Mouse (Mus musculus): ENCODE measurements around the gene Grap. TPM values are rescaled to one million over a fixed set of nuclear protein-coding genes. Genes with fewer than 3 reads are reported as not detected.
"Not testable (repeated sequence)": the region's sequence is repeated elsewhere in the genome, so short reads cannot be mapped to it uniquely, and the experiment has no call there.

Grap gene
- polyA plus RNA-seq, 1 experiment: 85.6 TPM

GRCm38 (mm10) chr11:61620254-61620670 is 32.8 kb upstream of the Grap start:
- Histone ChIP-seq H3K4me1 (ENCODE audit: control insufficient read depth, insufficient read depth, insufficient read length) (no peaks in the 10 kb centered on the region), H3K27ac (ENCODE audit: insufficient read depth, low read length) (no peak overlapping the region; the same call in 1 of the 2 replicates), H3K27me3 (ENCODE audit: control insufficient read depth, insufficient read depth, low read length) (peaks cover 8% of the 10 kb centered on the region), H3K36me3 (ENCODE audit: control insufficient read depth, insufficient read depth, low read length) (no peaks in the 10 kb centered on the region), H3K4me3 (ENCODE audit: extremely low read depth, insufficient read depth, insufficient read length) (peak overlapping the region; percentile 2; the same call in 1 of the 2 replicates)
- DNase-seq (ENCODE audit: low read depth in 1 of 2, low spot score in 2 of 2): peak; percentile 30 to 64
- TF ChIP-seq CTCF (IDR thresholded peaks at IDR 0.05; ENCODE audit: extremely low read depth, insufficient read depth, insufficient read length, insufficient replicate concordance): peak; percentile 55; the same call in 1 of the 2 replicates
- TF ChIP-seq POLR2A (IDR thresholded peaks at IDR 0.05; ENCODE audit: low read depth, low read length): no peak
- 3% methylated on average over 17 of the region's 17 CpGs for WGBS

GRCm38 (mm10) chr11:61620762-61621161 is 32.3 kb upstream of the Grap start:
- Histone ChIP-seq H3K27me3 (ENCODE audit: control insufficient read depth, insufficient read depth, low read length) (peaks cover 8% of the 10 kb centered on the region), H3K4me3 (ENCODE audit: extremely low read depth, insufficient read depth, insufficient read length) (no peak overlapping the region), H3K36me3 (ENCODE audit: control insufficient read depth, insufficient read depth, low read length) (no peaks in the 10 kb centered on the region), H3K4me1 (ENCODE audit: control insufficient read depth, insufficient read depth, insufficient read length) (no peaks in the 10 kb centered on the region), H3K27ac (ENCODE audit: insufficient read depth, low read length) (no peak overlapping the region)
- TF ChIP-seq POLR2A (IDR thresholded peaks at IDR 0.05; ENCODE audit: low read depth, low read length): no peak
- TF ChIP-seq CTCF (IDR thresholded peaks at IDR 0.05; ENCODE audit: extremely low read depth, insufficient read depth, insufficient read length, insufficient replicate concordance): no peak
- WGBS: 57% methylated on average over 8 of the region's 8 CpGs
- no peak for DNase-seq (ENCODE audit: low read depth in 1 of 2, low spot score in 2 of 2)

- 84% methylated on average over 7 of the region's 7 CpGs for WGBS
- Histone ChIP-seq H3K27ac (ENCODE audit: insufficient read depth, low read length) (no peak overlapping the region), H3K4me1 (ENCODE audit: control insufficient read depth, insufficient read depth, insufficient read length) (no peaks in the 10 kb centered on the region), H3K27me3 (ENCODE audit: control insufficient read depth, insufficient read depth, low read length) (peaks cover 3% of the 10 kb centered on the region; the same call in 1 of the 2 replicates), H3K4me3 (ENCODE audit: extremely low read depth, insufficient read depth, insufficient read length) (no peak overlapping the region), H3K36me3 (ENCODE audit: control insufficient read depth, insufficient read depth, low read length) (no peaks in the 10 kb centered on the region)
- TF ChIP-seq POLR2A (IDR thresholded peaks at IDR 0.05; ENCODE audit: low read depth, low read length): no peak
- TF ChIP-seq CTCF (IDR thresholded peaks at IDR 0.05; ENCODE audit: extremely low read depth, insufficient read depth, insufficient read length, insufficient replicate concordance): no peak
- DNase-seq (ENCODE audit: low read depth in 1 of 2, low spot score in 2 of 2): no peak
These were observed 27.9 kb upstream of the Grap start for GRCm38 (mm10) chr11:61625136-61625535.

- WGBS: 89% methylated on average over 1 of the region's 1 CpGs
- TF ChIP-seq POLR2A (IDR thresholded peaks at IDR 0.05; ENCODE audit: low read depth, low read length): no peak
- no peak for DNase-seq (ENCODE audit: low read depth in 1 of 2, low spot score in 2 of 2)
- Histone ChIP-seq H3K27ac (ENCODE audit: insufficient read depth, low read length) (no peak overlapping the region), H3K4me3 (ENCODE audit: extremely low read depth, insufficient read depth, insufficient read length) (no peak overlapping the region), H3K4me1 (ENCODE audit: control insufficient read depth, insufficient read depth, insufficient read length) (no peaks in the 10 kb centered on the region), H3K27me3 (ENCODE audit: control insufficient read depth, insufficient read depth, low read length) (peaks cover 2% of the 10 kb centered on the region; the same call in 1 of the 2 replicates), H3K36me3 (ENCODE audit: control insufficient read depth, insufficient read depth, low read length) (no peaks in the 10 kb centered on the region)
These were observed 26.6 kb upstream of the Grap start for GRCm38 (mm10) chr11:61626509-61626908.

- TF ChIP-seq CTCF (IDR thresholded peaks at IDR 0.05; ENCODE audit: extremely low read depth, insufficient read depth, insufficient read length, insufficient replicate concordance) (peak; percentile 54; the same call in 1 of the 2 replicates), POLR2A (IDR thresholded peaks at IDR 0.05; ENCODE audit: low read depth, low read length) (no peak)
- WGBS: 78% methylated on average over 3 of the region's 3 CpGs
- Histone ChIP-seq H3K4me3 (ENCODE audit: extremely low read depth, insufficient read depth, insufficient read length) (no peak overlapping the region), H3K4me1 (ENCODE audit: control insufficient read depth, insufficient read depth, insufficient read length) (no peaks in the 10 kb centered on the region), H3K36me3 (ENCODE audit: control insufficient read depth, insufficient read depth, low read length) (no peaks in the 10 kb centered on the region), H3K27ac (ENCODE audit: insufficient read depth, low read length) (no peak overlapping the region), H3K27me3 (ENCODE audit: control insufficient read depth, insufficient read depth, low read length) (no peaks in the 10 kb centered on the region)
- peak in 1 of 2 experiments; percentile 56 for DNase-seq (ENCODE audit: low read depth in 1 of 2, low spot score in 2 of 2)
These were observed 23.4 kb upstream of the Grap start for GRCm38 (mm10) chr11:61629621-61630020.

- 90% methylated on average over 3 of the region's 4 CpGs for WGBS
- not testable (repeated sequence) for DNase-seq (ENCODE audit: low read depth in 1 of 2, low spot score in 2 of 2); H3K36me3 ChIP-seq (ENCODE audit: control insufficient read depth, insufficient read depth, low read length)
These were observed 16.8 kb upstream of the Grap start for GRCm38 (mm10) chr11:61636309-61636708.

GRCm38 (mm10) chr11:61637413-61637812 is 15.7 kb upstream of the Grap start:
- no peak overlapping the region for H3K27ac ChIP-seq (ENCODE audit: insufficient read depth, low read length)
- H3K4me3 ChIP-seq (ENCODE audit: extremely low read depth, insufficient read depth, insufficient read length): no peak overlapping the region
- H3K4me1 ChIP-seq (ENCODE audit: control insufficient read depth, insufficient read depth, insufficient read length): peaks cover 13% of the 10 kb centered on the region; the same call in 1 of the 2 replicates
- no peaks in the 10 kb centered on the region for H3K36me3 ChIP-seq (ENCODE audit: control insufficient read depth, insufficient read depth, low read length)
- DNase-seq (ENCODE audit: low read depth in 1 of 2, low spot score in 2 of 2): no peak
- H3K27me3 ChIP-seq (ENCODE audit: control insufficient read depth, insufficient read depth, low read length): no peaks in the 10 kb centered on the region
- TF ChIP-seq CTCF (IDR thresholded peaks at IDR 0.05; ENCODE audit: extremely low read depth, insufficient read depth, insufficient read length, insufficient replicate concordance) (no peak), POLR2A (IDR thresholded peaks at IDR 0.05; ENCODE audit: low read depth, low read length) (no peak)
- WGBS: 89% methylated on average over 1 of the region's 1 CpGs

More at GRCm38 (mm10) chr11:61636309-61636708, 16.8 kb upstream of the Grap start:
- not testable (repeated sequence) for H3K27ac ChIP-seq (ENCODE audit: insufficient read depth, low read length); H3K4me1 ChIP-seq (ENCODE audit: control insufficient read depth, insufficient read depth, insufficient read length); H3K27me3 ChIP-seq (ENCODE audit: control insufficient read depth, insufficient read depth, low read length); H3K4me3 ChIP-seq (ENCODE audit: extremely low read depth, insufficient read depth, insufficient read length)

All from spleen, adult 2 months (tissue).